Mouse (Mus musculus): Measurements from ENCODE around the gene Irak3.

Gene Irak3

DNA sequence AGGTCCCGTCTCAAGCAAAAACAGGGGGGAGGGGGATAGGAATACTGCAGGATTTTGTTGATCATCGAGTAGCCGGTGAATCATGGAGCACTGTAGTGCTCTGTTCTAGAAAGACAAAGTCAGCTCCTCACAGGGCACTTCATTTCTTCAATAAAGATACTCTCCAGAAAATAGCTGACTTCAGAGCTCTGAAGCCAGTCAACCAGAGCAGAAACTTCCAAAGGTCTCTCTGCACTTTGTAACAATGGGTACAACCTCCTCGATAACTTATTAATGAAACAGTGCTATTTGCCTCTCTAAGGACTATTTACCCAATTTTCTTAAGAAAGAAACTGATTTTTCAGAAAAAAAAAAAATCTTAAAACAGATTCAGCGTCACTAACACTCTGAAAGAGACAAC lies 106.2 kb downstream of the Irak3 start:
- no peak for DNase-seq (ENCODE audit: low spot score)

DNA sequence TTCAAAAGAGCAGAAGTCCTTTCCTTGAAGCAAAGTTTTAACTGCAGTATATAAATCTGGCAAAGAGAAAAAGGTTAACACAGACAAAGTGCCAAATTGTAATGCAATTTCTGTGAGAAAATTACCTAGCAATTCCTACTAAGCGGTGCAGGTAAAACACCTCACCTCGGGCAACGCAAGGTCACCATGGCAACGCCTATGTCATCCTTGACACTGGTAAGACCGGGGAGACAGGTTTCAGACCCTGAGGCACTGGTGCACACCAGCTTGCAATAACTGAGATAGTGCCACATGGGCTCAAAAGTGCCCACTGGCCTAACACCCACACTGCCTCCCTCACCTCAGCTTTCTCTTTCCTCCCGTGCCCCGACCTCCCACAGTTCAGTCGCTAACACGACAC lies 106.8 kb downstream of the Irak3 start:
- no peak for DNase-seq (ENCODE audit: low spot score)

DNA sequence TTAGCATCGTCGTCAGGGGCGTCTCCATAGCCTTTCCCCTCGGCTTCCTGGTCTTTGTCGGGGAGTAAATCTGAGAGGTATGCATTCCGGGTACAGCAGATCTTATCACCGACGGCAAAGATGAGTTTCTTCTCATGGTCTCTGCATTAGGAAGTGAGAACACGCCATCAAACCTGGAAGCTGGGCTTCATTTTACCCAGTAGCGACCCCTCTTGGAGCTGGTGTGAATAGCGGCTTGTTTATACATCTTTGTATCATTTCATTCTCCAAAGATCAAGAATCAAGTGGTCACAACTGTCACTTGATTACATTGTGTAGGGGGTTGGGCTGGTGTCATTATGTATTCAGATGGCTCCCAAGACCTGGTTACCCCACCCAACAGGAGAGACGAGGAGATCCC lies 109.4 kb downstream of the Irak3 start:
- DNase-seq (ENCODE audit: low spot score): no peak

Measured in ovary, postnatal 36 days (tissue).